Mouse (Mus musculus) intestine, embryonic 15.5 days (tissue): ENCODE data around the gene Atf7. TPM values are rescaled to one million over a fixed set of nuclear protein-coding genes. Genes with fewer than 3 reads are reported as not detected.
A peak's percentile ranks its signal among the peaks of the same experiment; 100 is the strongest.

Experiments
- ATAC-seq: fragments of 200-750 bp; cut with Nextera tagmentation; 2 replicates; pipeline ENCODE4 v1.8.0; 2017; ENCODE audit warnings: moderate TSS enrichment, moderate library complexity
- H3K27ac ChIP-seq: fragments of 300-500 bp; sonication (generic); 2 replicates; pipeline ENCODE4 v1.5.1; 2015; ENCODE audit warnings: mild to moderate bottlenecking, inconsistent platforms
- H3K27me3 ChIP-seq: fragments of 300-500 bp; sonication (generic); replicated peaks from 2 replicates; pipeline ENCODE4 v1.6.1; 2015; ENCODE audit warnings: inconsistent platforms
- H3K36me3 ChIP-seq: fragments of 300-500 bp; sonication (generic); 2 replicates; pipeline ENCODE4 v1.6.1; 2015; ENCODE audit warnings: inconsistent platforms
- H3K4me1 ChIP-seq: fragments of 300-500 bp; sonication (generic); replicated peaks from 2 replicates; pipeline ENCODE4 v1.6.1; 2015; ENCODE audit warnings: inconsistent platforms
- H3K4me2 ChIP-seq: fragments of 300-500 bp; sonication (generic); replicated peaks from 2 replicates; pipeline ENCODE4 v1.6.1; 2015; ENCODE audit warnings: mild to moderate bottlenecking, inconsistent platforms
- H3K4me3 ChIP-seq: fragments of 300-500 bp; sonication (generic); replicated peaks from 2 replicates; pipeline ENCODE4 v1.5.1; 2015; ENCODE audit warnings: inconsistent platforms
- H3K9ac ChIP-seq: fragments of 300-500 bp; sonication (generic); 2 replicates; pipeline ENCODE4 v1.6.1; 2015; ENCODE audit warnings: inconsistent platforms
- H3K9me3 ChIP-seq: fragments of 300-500 bp; sonication (generic); 2 replicates; pipeline ENCODE4 v1.6.1; 2016; ENCODE audit warnings: inconsistent platforms
- WGBS: fragments of 180-500 bp; shearing (Covaris S2); methylation state at CpG from one replicate; pipeline ENCODE4 v1.1.7; 2015; 5-methylcytosine and 5-hydroxymethylcytosine counted together
- microRNA counts: library from miRNA; unstranded; fragments of <30 nt; microRNA quantifications from one replicate; lab custom pipeline; 2016
- polyA plus RNA-seq: library from polyadenylated mRNA; unstranded; fragments of >200 nt; fragmentation: Nextera tagmentation; extraction: Ambion mirVana; gene quantifications from 2 replicates; pipeline ENCODE4 v1.2.1, GENCODE M21; 2015

Atf7 gene
- polyA plus RNA-seq, 1 experiment from 2014 or later: 25.9 TPM

DNA sequence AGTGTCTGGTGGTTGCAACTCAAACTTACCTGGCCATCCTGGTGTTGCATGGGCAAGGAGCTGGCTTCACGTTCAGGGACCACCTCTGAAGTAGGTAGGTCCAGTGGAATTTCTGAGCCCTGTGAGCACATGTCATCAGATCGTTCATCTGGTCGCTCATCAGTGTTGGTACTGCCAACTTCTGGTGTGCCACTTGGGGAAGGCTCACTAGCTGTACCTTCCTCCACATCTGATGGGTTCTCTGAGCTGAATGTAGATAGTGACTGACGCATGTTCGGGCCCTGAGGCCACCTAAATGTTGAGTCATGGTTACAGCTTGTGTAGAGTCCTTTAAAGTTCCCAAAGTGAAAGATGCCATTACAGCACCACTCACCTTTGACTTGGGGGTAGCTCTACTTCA is 124.8 kb downstream of the Atf7 start:
- no peak overlapping the region for H3K9ac ChIP-seq
- ATAC-seq: no peak
- H3K9me3 ChIP-seq: no peaks in the 10 kb centered on the region
- H3K27ac ChIP-seq: no peak overlapping the region
- no peak overlapping the region for H3K4me2 ChIP-seq
- WGBS: 88% methylated on average over 5 of the region's 5 CpGs
- H3K27me3 ChIP-seq: no peaks in the 10 kb centered on the region
- peaks cover 52% of the 10 kb centered on the region for H3K36me3 ChIP-seq
- H3K4me1 ChIP-seq: peaks cover 14% of the 10 kb centered on the region
- no peak overlapping the region for H3K4me3 ChIP-seq

DNA sequence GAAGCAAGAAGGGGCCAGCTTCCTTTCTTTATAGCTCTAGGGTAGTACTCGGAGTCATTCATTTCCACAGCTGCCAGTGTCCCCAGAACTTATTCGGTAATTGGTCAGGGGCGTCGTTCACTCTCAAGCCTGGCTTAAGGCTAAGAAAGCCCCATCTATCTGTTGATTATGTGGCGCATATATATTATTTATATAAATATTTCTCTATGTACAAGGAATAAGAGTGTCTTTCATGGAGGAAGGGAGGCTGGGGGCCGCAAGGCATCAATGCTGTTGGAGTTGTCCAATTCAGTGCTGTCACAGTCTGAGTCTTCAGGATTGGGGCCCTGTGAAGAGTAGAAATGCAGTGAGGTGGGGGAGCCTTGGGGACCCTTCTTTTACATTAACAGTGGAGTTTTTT is 125.4 kb downstream of the Atf7 start:
- peaks cover 12% of the 10 kb centered on the region for H3K4me1 ChIP-seq
- ATAC-seq: no peak
- no peaks in the 10 kb centered on the region for H3K9me3 ChIP-seq
- no peak overlapping the region for H3K27ac ChIP-seq
- H3K27me3 ChIP-seq: no peaks in the 10 kb centered on the region
- no peak overlapping the region for H3K4me3 ChIP-seq
- whole genome bisulfite sequencing: 85% methylated on average over 6 of the region's 6 CpGs
- peaks cover 56% of the 10 kb centered on the region for H3K36me3 ChIP-seq
- no peak overlapping the region for H3K9ac ChIP-seq
- H3K4me2 ChIP-seq: no peak overlapping the region

DNA sequence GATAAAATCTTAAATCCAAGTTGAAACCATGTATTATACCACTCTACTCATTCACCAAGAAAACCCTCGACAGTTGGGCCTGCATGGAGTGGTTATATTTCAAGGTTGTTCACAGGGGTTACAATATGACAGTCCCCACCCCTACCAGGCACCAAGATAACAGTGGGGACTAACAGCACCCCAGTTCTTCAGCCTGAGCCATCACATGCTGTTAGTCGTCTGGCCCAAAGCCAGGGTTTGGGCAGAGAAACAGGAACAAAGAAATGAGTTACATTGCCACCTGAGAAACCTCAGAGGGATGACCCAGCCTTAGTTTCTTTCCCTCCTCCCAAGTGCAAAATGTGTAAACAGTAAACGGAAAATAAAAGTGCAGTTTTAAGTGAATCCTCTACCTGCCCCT is 125.9 kb downstream of the Atf7 start:
- H3K9ac ChIP-seq: no peak overlapping the region
- peaks cover 59% of the 10 kb centered on the region for H3K36me3 ChIP-seq
- H3K4me3 ChIP-seq: no peak overlapping the region
- no peak overlapping the region for H3K4me2 ChIP-seq
- ATAC-seq: no peak
- H3K27ac ChIP-seq: no peak overlapping the region
- H3K4me1 ChIP-seq: peaks cover 12% of the 10 kb centered on the region
- no peaks in the 10 kb centered on the region for H3K27me3 ChIP-seq
- 56% methylated on average over 3 of the region's 3 CpGs for WGBS
- no peaks in the 10 kb centered on the region for H3K9me3 ChIP-seq

DNA sequence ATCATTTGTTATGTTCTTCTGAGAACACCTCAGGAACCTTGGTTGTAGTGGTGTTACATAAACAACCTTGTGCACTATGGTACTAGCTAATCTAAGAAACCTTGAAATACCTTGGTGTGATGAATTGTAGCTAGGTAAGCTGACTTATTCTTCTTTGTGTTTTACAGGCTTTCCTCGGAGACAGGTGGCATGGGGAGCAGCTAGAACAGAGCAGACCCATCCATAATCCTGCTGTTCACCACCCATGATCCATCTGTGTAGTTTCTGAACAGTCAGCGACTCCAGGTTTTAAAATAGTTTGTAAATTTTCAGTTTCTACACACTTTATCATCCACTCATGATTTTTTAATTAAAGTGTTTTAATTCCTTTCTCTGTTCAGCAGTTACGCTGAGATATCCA is 126.9 kb downstream of the Atf7 start:
- Histone ChIP-seq H3K4me2 (no peak overlapping the region), H3K27me3 (no peaks in the 10 kb centered on the region), H3K9ac (no peak overlapping the region), H3K4me1 (peaks cover 12% of the 10 kb centered on the region), H3K27ac (no peak overlapping the region), H3K4me3 (no peak overlapping the region), H3K36me3 (peaks cover 56% of the 10 kb centered on the region), H3K9me3 (no peaks in the 10 kb centered on the region)
- WGBS: 84% methylated on average over 3 of the region's 3 CpGs
- no peak for ATAC-seq

DNA sequence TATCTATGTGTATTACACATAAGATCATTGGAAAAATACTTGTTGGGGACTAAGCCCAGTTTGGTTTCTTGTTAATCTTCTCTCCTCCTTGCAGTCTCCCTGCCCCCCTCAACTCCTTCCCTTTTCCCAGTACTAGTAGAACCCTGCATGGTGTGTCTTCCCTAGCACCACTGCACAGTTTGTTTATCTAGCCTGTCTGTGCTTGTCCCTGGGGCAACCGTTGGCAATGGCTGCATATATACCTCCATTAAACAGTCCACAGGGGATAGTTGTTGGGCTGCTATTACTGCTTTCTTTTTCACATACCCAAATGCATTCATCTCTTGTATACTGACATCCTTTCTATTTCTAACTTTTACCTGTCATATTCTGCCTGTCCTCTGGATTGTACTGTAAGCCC is 137.6 kb downstream of the Atf7 start:
- Histone ChIP-seq H3K27me3 (no peaks in the 10 kb centered on the region), H3K27ac (no peak overlapping the region), H3K36me3 (peaks cover 53% of the 10 kb centered on the region), H3K4me3 (no peak overlapping the region), H3K4me1 (no peaks in the 10 kb centered on the region), H3K9ac (no peak overlapping the region), H3K4me2 (no peak overlapping the region), H3K9me3 (no peaks in the 10 kb centered on the region)
- ATAC-seq: no peak
- 77% methylated on average over 1 of the region's 1 CpGs for WGBS

DNA sequence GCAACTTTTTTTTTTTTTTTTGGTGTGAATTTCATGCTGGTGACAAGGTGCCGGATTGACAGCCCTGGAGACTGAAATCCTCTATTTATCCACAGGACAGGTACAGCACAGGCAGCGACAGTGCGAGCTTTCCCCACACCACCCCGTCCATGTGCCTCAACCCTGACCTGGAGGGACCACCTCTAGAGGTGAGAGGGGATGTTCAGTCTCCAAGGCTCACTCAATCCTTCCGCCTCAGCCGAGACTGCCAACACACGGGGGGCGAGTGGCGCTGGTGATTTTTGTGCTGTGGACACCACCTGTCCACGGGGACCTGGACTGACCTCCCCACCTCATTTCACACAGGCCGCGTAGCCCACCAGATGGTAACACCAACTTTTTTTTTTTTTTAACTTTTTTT is 139.4 kb downstream of the Atf7 start:
- Histone ChIP-seq H3K4me1 (no peaks in the 10 kb centered on the region), H3K9me3 (no peaks in the 10 kb centered on the region), H3K4me3 (no peak overlapping the region), H3K9ac (no peak overlapping the region), H3K27ac (no peak overlapping the region), H3K27me3 (no peaks in the 10 kb centered on the region), H3K4me2 (no peak overlapping the region), H3K36me3 (peaks cover 52% of the 10 kb centered on the region)
- 92% methylated on average over 12 of the region's 12 CpGs for WGBS
- ATAC-seq: no peak

DNA sequence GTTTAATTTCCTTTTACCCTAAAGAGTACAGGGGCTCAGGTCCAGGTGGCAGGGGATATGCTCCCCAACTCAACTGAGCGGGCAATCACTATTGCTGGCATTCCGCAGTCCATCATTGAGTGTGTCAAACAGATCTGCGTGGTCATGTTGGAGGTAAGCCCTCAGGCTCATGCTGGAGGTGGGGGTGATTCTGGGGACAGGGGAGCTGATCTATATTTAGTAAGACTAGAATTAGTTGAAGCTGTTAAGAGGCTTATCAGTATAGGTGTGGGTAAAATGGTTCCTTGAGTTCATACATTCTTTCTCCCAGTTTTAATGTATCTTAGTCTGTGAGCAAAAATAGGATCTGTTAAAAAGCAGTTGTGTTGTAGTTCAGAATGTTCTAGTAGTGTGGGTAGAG is 142.1 kb downstream of the Atf7 start:
- H3K9ac ChIP-seq: no peak overlapping the region
- no peak overlapping the region for H3K27ac ChIP-seq
- H3K4me3 ChIP-seq: no peak overlapping the region
- H3K27me3 ChIP-seq: no peaks in the 10 kb centered on the region
- WGBS: 85% methylated on average over 3 of the region's 3 CpGs
- peaks cover 40% of the 10 kb centered on the region for H3K36me3 ChIP-seq
- no peaks in the 10 kb centered on the region for H3K9me3 ChIP-seq
- no peak overlapping the region for H3K4me2 ChIP-seq
- H3K4me1 ChIP-seq: no peaks in the 10 kb centered on the region
- no peak for ATAC-seq

MicroRNAs within 50 kb of the gene (microRNA counts, 519-probe panel; counts per million panel counts)
- 2,075 counts per million, percentile 48 among the panel's probes with 10 or more counts for microRNA mmu-miR-688 (lab: Ali Mortazavi, UCI)

Other genes starting within 250 kb of the Atf7 start
- gene Sp1, start 219.3 kb downstream of the Atf7 start, polyA plus RNA-seq: 9.0 and 9.6 TPM in 2 replicates
- 0.54 and 1.2 TPM in 2 replicates for gene Amhr2, start 180.1 kb downstream of the Atf7 start, polyA plus RNA-seq
- gene Prr13, start 166.4 kb downstream of the Atf7 start, polyA plus RNA-seq: 140 and 141 TPM in 2 replicates
- 178 and 182 TPM in 2 replicates for gene Pcbp2, start 154.9 kb downstream of the Atf7 start, polyA plus RNA-seq
- gene Gm10337, start 121.7 kb downstream of the Atf7 start, polyA plus RNA-seq: 5.4 TPM in 1 of 2 replicates, not detected in the other
- 10.8 and 11.0 TPM in 2 replicates for gene Map3k12, start 108.4 kb downstream of the Atf7 start, polyA plus RNA-seq
- 94.1 and 101 TPM in 2 replicates for gene Tarbp2, start 107.3 kb downstream of the Atf7 start, polyA plus RNA-seq
- 1.3 and 1.6 TPM in 2 replicates for gene Npff, start 100.5 kb downstream of the Atf7 start, polyA plus RNA-seq
- gene Gm28047, start 397 bp downstream of the Atf7 start, polyA plus RNA-seq: 0.57 TPM in 1 of 2 replicates, not detected in the other
- 68.2 and 73.2 TPM in 2 replicates for gene Atp5g2, start 46.9 kb upstream of the Atf7 start, polyA plus RNA-seq
- gene Calcoco1, start 96.7 kb upstream of the Atf7 start, polyA plus RNA-seq: 27.7 and 28.5 TPM in 2 replicates